Mouse (Mus musculus) adrenal gland, postnatal 25 days (tissue): Measurements from ENCODE around the gene Chst4. TPM values are rescaled to one million over a fixed set of nuclear protein-coding genes. Genes with fewer than 3 reads are reported as not detected.
"Not testable (repeated sequence)": the region's sequence is repeated elsewhere in the genome, so short reads cannot be mapped to it uniquely, and the experiment has no call there.

ENCODE experiments used
- DNase-seq: peaks from one replicate; pipeline ENCODE4 v3.0.0; 2021; ENCODE audit warnings: mixed read lengths
- long read RNA-seq: library from polyadenylated mRNA; stranded (forward); transcript quantifications from one replicate; pipeline ENCODE4 v2.0.0, GENCODE M21; 2021
- total RNA-seq: library from RNA; stranded (reverse); gene quantifications from 2 replicates; pipeline ENCODE4 v1.2.3, GENCODE M21; 2021

Chst4 gene
- total RNA-seq = 0.27 and 0.62 TPM in 2 replicates
- long read RNA-seq = 0 reads

GRCm38 (mm10) chr8:110039659-110040058 lies at the start of gene Chst4:
Gene Chst4, minus strand, starts transcription at chr8:110039740.
- no peak for DNase-seq

- DNase-seq = no peak
Measured at GRCm38 (mm10) chr8:110082416-110083105, 43.0 kb upstream of the Chst4 start.

GRCm38 (mm10) chr8:110079282-110080221 lies 40.0 kb upstream of the Chst4 start, which contains the start of gene Zfp612:
Gene Zfp612, plus strand, starts transcription at chr8:110079746.
- peak; percentile 70 for DNase-seq

GRCm38 (mm10) chr8:110074496-110074895 lies 35.0 kb upstream of the Chst4 start:
- DNase-seq = no peak

GRCm38 (mm10) chr8:110071600-110071999 lies 32.1 kb upstream of the Chst4 start:
- DNase-seq = peak; percentile 73

GRCm38 (mm10) chr8:110069706-110070105 lies 30.2 kb upstream of the Chst4 start:
- DNase-seq = no peak

GRCm38 (mm10) chr8:110065676-110066075 lies 26.1 kb upstream of the Chst4 start:
- DNase-seq = no peak

- no peak for DNase-seq
Measured at GRCm38 (mm10) chr8:110064606-110065365, 25.2 kb upstream of the Chst4 start.

- no peak for DNase-seq
Measured at GRCm38 (mm10) chr8:110064161-110064560, 24.6 kb upstream of the Chst4 start.

- DNase-seq = no peak
Measured at GRCm38 (mm10) chr8:110058207-110058606, 18.7 kb upstream of the Chst4 start.

GRCm38 (mm10) chr8:110051208-110051607 lies 11.7 kb upstream of the Chst4 start:
- no peak for DNase-seq

GRCm38 (mm10) chr8:110040509-110040908 lies 969 bp upstream of the Chst4 start:
- DNase-seq = no peak

GRCm38 (mm10) chr8:110039216-110039615 lies 324 bp downstream of the Chst4 start:
- no peak for DNase-seq

- peak; percentile 12 for DNase-seq
Measured at GRCm38 (mm10) chr8:110036156-110036555, 3.4 kb downstream of the Chst4 start.

- DNase-seq = no peak
Measured at GRCm38 (mm10) chr8:110034331-110034730, 5.2 kb downstream of the Chst4 start.

GRCm38 (mm10) chr8:110033771-110034170 lies 5.8 kb downstream of the Chst4 start:
- DNase-seq = not testable (repeated sequence)

- DNase-seq = no peak
Measured at GRCm38 (mm10) chr8:110022768-110023344, 16.7 kb downstream of the Chst4 start.

GRCm38 (mm10) chr8:110022081-110022480 lies 17.5 kb downstream of the Chst4 start:
- no peak for DNase-seq

- peak; percentile 55 for DNase-seq
Measured at GRCm38 (mm10) chr8:110010868-110011267, 28.7 kb downstream of the Chst4 start.

GRCm38 (mm10) chr8:110008995-110009446 lies 30.5 kb downstream of the Chst4 start:
- no peak for DNase-seq

GRCm38 (mm10) chr8:110008228-110008994 lies 31.1 kb downstream of the Chst4 start:
- DNase-seq = no peak
